Comparison of ENCODE assay signal across 10 mouse cellular contexts in the genomic region with DNA sequence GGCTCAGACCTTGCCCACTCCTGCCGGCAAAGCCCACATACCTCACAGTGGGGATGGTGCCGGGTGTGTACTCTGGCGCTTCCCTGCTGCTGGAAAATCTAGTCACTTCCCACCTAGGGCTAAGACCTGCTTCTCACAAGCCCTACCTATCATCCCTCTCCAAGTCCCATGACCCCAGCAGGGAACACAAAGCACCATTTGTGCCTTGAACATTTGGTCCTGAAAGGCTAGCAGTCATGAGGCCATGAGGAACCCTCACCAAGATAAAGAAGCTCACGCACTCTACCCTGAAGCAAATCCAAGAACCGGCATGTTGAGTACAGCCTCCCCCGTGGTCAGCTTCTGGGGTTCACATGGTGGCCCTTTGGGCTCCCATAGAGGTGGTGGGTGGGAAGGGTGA. TPM values are rescaled to one million over a fixed set of nuclear protein-coding genes. Genes with fewer than 3 reads are reported as not detected.
DNase-seq lines count a peak whose midpoint lies in the region; ATAC-seq and TF ChIP-seq lines count a peak whose summit lies in the region.
"Had no signal": no experiment of that assay in that cellular context is flagged by ENCODE, and none has a peak within 500 bp of the region (broad histone marks: within the 10 kb centered on the region; RNA-seq: fewer than 3 reads in every experiment).

TSS of gene Ptgds (minus strand) at position 78 of the 400 bp plus-strand sequence.

- H3K4me1 ChIP-seq in testis, adult 2 months (ENCODE audit: control insufficient read depth, insufficient read depth, low read length), result peaks cover 9% of the 10 kb centered on the region
- H3K4me1 ChIP-seq in hindbrain, postnatal 0 days (ENCODE audit: insufficient read depth, low read length), result peaks cover 15% of the 10 kb centered on the region
- no peaks in the 10 kb centered on the region for H3K4me1 ChIP-seq in stomach, postnatal 0 days (replicated peaks; ENCODE audit: control insufficient read depth, insufficient read depth)

- no peaks in the 10 kb centered on the region for H3K9me3 ChIP-seq in hindbrain, postnatal 0 days (ENCODE audit: low read length)
- H3K9me3 ChIP-seq in stomach, postnatal 0 days (ENCODE audit: control insufficient read depth, low read length), result no peaks in the 10 kb centered on the region
- H3K9me3 ChIP-seq: neural tube, embryonic 12.5 days had no signal

- ATAC-seq in hindbrain, postnatal 0 days, result no peak
- ATAC-seq in stomach, postnatal 0 days (ENCODE audit: low FRiP score, low TSS enrichment), result no peak
- ATAC-seq: liver, postnatal 0 days had no signal

- no peak within 1 kb of the TSS for H3K4me3 ChIP-seq in testis, adult 2 months (ENCODE audit: control insufficient read depth, low read depth, low read length)
- H3K4me3 ChIP-seq in hindbrain, postnatal 0 days (ENCODE audit: low read length), result no peak within 1 kb of the TSS
- no peak within 1 kb of the TSS for H3K4me3 ChIP-seq in stomach, postnatal 0 days (ENCODE audit: low read depth, low read length)
- H3K4me3 ChIP-seq: neural tube, embryonic 12.5 days had no signal

- no peak for TF ChIP-seq EP300 in stomach, postnatal 0 days (optimal IDR thresholded peaks at IDR 0.05)

- DNase-seq in heart, adult 11 months, result peak; percentile 97
- no peak for DNase-seq in heart, adult 9 months (ENCODE audit: low spot score in 2 of 2)
- DNase-seq in testis, postnatal 14 days (ENCODE audit: low spot score), result no peak
- no peak for DNase-seq in hindbrain, postnatal 0 days (ENCODE audit: low spot score)
- DNase-seq in stomach, postnatal 0 days (ENCODE audit: low spot score), result no peak
- DNase-seq in retina, embryonic 14.5 days (ENCODE audit: low spot score), result no peak
- DNase-seq in right cerebral cortex, postnatal 14 days, result no peak
- DNase-seq: liver, postnatal 0 days had no signal

- TF ChIP-seq POLR2A in testis, adult 2 months (IDR thresholded peaks at IDR 0.05; ENCODE audit: control insufficient read depth, low read depth, low read length), result no peak

- no peak for TF ChIP-seq CTCF in testis, adult 2 months (IDR thresholded peaks at IDR 0.05; ENCODE audit: control insufficient read depth, insufficient read depth, insufficient replicate concordance, low read depth, low read length)
- TF ChIP-seq CTCF in hindbrain, postnatal 0 days (IDR thresholded peaks at IDR 0.05; ENCODE audit: low read depth), result no peak
- TF ChIP-seq CTCF in stomach, postnatal 0 days (IDR thresholded peaks at IDR 0.05; ENCODE audit: low read depth), result no peak

- H3K27ac ChIP-seq in testis, adult 2 months (ENCODE audit: control insufficient read depth, insufficient read depth, low read depth, low read length), result peak within 1 kb of the TSS; percentile 79
- H3K27ac ChIP-seq in hindbrain, postnatal 0 days, result peak within 1 kb of the TSS; percentile 77
- H3K27ac ChIP-seq in stomach, postnatal 0 days (replicated peaks), result 0 out of 2 replicates have a peak within 1 kb of the TSS, but pooled peaks have one; percentile 18
- H3K27ac ChIP-seq: neural tube, embryonic 12.5 days had no signal

- H3K9ac ChIP-seq in hindbrain, postnatal 0 days (replicated peaks; ENCODE audit: low read length), result 0 out of 2 replicates have a peak within 1 kb of the TSS, but pooled peaks have one; percentile 24
- H3K9ac ChIP-seq in stomach, postnatal 0 days (ENCODE audit: low read length), result no peak within 1 kb of the TSS
- H3K9ac ChIP-seq: liver, postnatal 0 days; neural tube, embryonic 12.5 days had no signal

- H3K4me2 ChIP-seq in hindbrain, postnatal 0 days (ENCODE audit: low read depth, low read length), result 0 out of 2 replicates have a peak within 1 kb of the TSS, but pooled peaks have one; percentile 7
- H3K4me2 ChIP-seq in stomach, postnatal 0 days (replicated peaks; ENCODE audit: low read depth), result no peak within 1 kb of the TSS
- H3K4me2 ChIP-seq: neural tube, embryonic 12.5 days had no signal

- H3K27me3 ChIP-seq in testis, adult 2 months (ENCODE audit: control insufficient read depth, insufficient read depth, low read length), result no peaks in the 10 kb centered on the region
- H3K27me3 ChIP-seq in hindbrain, postnatal 0 days (ENCODE audit: insufficient read depth, low read length), result no peaks in the 10 kb centered on the region
- no peaks in the 10 kb centered on the region for H3K27me3 ChIP-seq in stomach, postnatal 0 days (ENCODE audit: control insufficient read depth, insufficient read depth, low read length)
- H3K27me3 ChIP-seq: neural tube, embryonic 12.5 days had no signal

- WGBS in hindbrain, postnatal 0 days, result 61% methylated on average over 6 of the region's 6 CpGs
- 42% methylated on average over 6 of the region's 6 CpGs for WGBS in stomach, postnatal 0 days

- H3K36me3 ChIP-seq in testis, adult 2 months (ENCODE audit: control insufficient read depth, insufficient read depth, low read length), result no peaks in the 10 kb centered on the region
- H3K36me3 ChIP-seq in hindbrain, postnatal 0 days (ENCODE audit: insufficient read depth, low read length), result no peaks in the 10 kb centered on the region
- H3K36me3 ChIP-seq in stomach, postnatal 0 days (ENCODE audit: control insufficient read depth, insufficient read depth, low read length), result no peaks in the 10 kb centered on the region
- H3K36me3 ChIP-seq: neural tube, embryonic 12.5 days had no signal

RNA-seq across cellular contexts. Expression of gene Ptgds, which starts in this region (rescaled TPM):
- polyA plus RNA-seq in testis, adult 2 months (2012; rRNA removed), result 311 and 369 TPM in 2 replicates
- total RNA-seq in hindbrain, postnatal 0 days (2014; rRNA removed), result 1,517 and 2,498 TPM in 2 replicates
- polyA plus RNA-seq in hindbrain, postnatal 0 days (2015; fragmentation: Nextera tagmentation; extraction: Ambion mirVana), result 2,872 and 3,193 TPM in 2 replicates
- 4.7 and 5.2 TPM in 2 replicates for polyA plus RNA-seq in stomach, postnatal 0 days (2015; fragmentation: Nextera tagmentation; extraction: Ambion mirVana)

Comparison
In these comparisons a context has a peak if more than half of its experiments do, and no peak if none do; other contexts are left out.
1. RNA of gene Ptgds (polyA plus RNA-seq): 2,872 to 3,193 TPM in hindbrain, postnatal 0 days and 311 to 369 TPM in testis, adult 2 months; 4.7 to 5.2 TPM in stomach, postnatal 0 days; every median in the first group is over 10 times any median in the second.
2. H3K27ac ChIP-seq: peak in every context shown above with its lines; median percentile 79 in testis, adult 2 months; 77 in hindbrain, postnatal 0 days; 18 in stomach, postnatal 0 days.